Mouse (Mus musculus): Measurements from ENCODE around the gene Sos2. TPM values are rescaled to one million over a fixed set of nuclear protein-coding genes. Genes with fewer than 3 reads are reported as not detected.
"Not testable (repeated sequence)": the region's sequence is repeated elsewhere in the genome, so short reads cannot be mapped to it uniquely, and the experiment has no call there.

Sos2 gene
- polyA plus RNA-seq, 1 experiment = 25.1 TPM

DNA sequence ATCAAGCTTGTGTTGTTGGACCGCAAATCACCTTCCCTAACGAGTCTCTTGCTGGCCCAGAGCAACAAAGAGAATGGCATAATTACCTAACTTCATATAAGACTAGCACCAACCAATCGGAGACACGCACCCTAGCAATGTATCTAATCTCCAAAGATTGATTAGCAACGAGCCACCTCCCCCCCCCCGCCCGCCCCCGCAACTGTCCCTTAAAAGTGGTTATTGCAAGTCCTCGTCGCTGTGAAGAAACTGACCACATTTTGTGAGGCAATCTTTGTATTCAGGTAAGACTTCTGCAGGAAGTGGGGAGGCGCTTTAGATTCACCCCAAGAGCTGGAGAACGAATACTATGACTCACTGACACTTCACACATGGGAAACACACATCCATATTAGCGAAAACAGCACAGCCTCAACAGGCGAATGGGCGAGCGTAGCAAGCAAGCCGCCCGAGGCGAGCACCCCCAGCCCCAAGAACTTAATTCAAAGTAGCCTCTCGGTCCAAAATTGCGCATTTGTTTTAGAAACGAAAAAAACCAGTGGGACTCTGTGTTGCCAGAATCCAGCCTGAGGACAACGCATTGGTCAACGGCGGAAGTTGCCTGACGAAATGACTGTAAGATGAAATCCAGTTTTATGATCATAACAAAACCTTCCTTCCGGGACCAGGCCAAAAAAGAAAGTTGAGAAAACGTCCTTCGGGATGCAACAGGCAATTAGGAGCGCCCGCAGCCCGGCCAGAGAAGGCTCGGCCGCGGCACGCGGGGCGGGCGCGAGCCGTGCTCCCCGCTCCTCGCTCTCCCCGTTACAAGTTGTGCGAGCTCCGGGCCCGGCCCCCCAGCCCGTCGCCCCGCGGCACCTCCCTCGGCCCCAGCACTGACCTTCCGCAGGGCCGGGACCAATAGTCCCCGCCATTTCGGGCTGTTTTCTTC lies 752 bp downstream of the Sos2 start:
- H3K4me1 ChIP-seq (ENCODE audit: control insufficient read depth, insufficient read depth, low read length) = peaks cover 12% of the 10 kb centered on the region
- DNase-seq = peak; percentile 65
- 1% methylated on average over 52 of the region's 56 CpGs for WGBS
- no peak for TF ChIP-seq CTCF (IDR thresholded peaks at IDR 0.05; ENCODE audit: insufficient read depth, low read length)
- no peak for TF ChIP-seq POLR2A (IDR thresholded peaks at IDR 0.05; ENCODE audit: borderline replicate concordance, extremely low read depth, low read depth, low read length)
- H3K4me3 ChIP-seq (replicated peaks; ENCODE audit: extremely low read depth, low read depth, low read length) = peak overlapping the region; percentile 80

GRCm38 (mm10) chr12:69676157-69676556 lies 5.5 kb downstream of the Sos2 start:
- H3K4me1 ChIP-seq (ENCODE audit: control insufficient read depth, insufficient read depth, low read length) = peaks cover 16% of the 10 kb centered on the region
- no peak for DNase-seq
- H3K4me3 ChIP-seq (replicated peaks; ENCODE audit: extremely low read depth, low read depth, low read length) = no peak overlapping the region
- TF ChIP-seq POLR2A (IDR thresholded peaks at IDR 0.05; ENCODE audit: borderline replicate concordance, extremely low read depth, low read depth, low read length) (no peak), CTCF (IDR thresholded peaks at IDR 0.05; ENCODE audit: insufficient read depth, low read length) (no peak)
- WGBS = 81% methylated on average over 4 of the region's 4 CpGs

DNA sequence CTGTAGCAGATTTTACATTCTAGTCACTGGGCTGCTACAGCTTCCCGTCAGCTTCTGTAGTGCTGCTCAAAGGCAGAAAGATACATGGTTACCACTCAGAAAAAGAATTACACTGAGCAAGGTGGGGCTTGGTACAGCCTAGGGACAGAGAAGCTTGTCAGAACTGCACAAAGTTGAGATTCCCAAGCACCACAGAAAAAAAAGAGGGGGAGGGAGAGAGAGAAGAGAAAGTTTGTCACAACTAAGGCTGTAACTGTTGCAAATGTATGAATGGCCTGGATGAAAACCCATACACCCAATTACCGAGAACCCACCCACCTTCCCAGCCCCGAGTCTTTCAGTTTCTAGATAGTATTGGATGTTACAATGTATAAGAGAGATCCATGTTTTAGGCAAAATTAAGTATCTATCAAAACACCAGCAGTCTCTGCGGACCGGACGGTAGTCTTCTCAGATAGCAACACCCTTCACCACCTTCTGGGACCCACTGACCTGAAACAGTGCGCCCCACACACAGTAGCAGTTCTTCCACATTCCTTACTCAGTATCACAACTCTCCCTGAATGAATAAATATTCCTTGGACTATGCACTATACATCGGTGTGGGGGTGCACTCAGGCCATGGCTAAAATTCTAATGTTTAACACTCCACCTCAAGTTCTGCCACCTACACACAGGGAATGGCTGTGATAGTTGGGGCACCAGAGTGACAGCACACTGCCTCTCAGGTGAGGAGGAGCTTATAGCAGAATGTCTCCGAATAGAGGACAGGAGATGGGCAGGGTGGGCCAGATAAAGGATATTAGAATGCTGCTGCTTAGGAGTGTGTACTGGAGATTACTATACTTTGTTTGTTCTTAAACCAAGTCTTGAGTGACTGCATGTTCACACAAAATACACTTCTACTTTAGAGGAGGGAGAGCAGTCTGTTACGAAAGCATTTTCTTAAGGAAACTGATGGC lies 6.8 kb downstream of the Sos2 start:
- WGBS = 75% methylated on average over 10 of the region's 10 CpGs
- no peak for DNase-seq
- TF ChIP-seq POLR2A (IDR thresholded peaks at IDR 0.05; ENCODE audit: borderline replicate concordance, extremely low read depth, low read depth, low read length) = no peak
- no peak for TF ChIP-seq CTCF (IDR thresholded peaks at IDR 0.05; ENCODE audit: insufficient read depth, low read length)
- H3K4me3 ChIP-seq (replicated peaks; ENCODE audit: extremely low read depth, low read depth, low read length) = no peak overlapping the region
- H3K4me1 ChIP-seq (ENCODE audit: control insufficient read depth, insufficient read depth, low read length) = peaks cover 11% of the 10 kb centered on the region

DNA sequence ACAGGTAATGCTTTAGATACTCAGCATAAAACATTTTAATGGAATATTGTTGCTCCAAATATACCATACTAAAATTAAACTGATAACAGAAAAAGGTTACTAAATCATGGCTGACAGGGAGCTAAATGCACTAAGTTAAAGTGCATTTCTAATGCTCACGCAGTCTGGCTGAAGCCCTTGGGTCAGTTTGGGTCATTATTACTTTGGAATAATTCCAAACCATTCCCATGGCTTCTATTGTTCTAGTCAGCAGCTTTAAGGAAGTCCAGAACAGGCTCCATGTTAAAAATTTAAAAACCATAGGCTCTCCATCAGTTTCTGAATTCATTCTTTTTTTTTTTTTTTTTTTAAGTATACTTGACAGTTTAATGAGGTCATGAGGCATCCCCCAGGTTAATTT lies 7.5 kb downstream of the Sos2 start:
- Histone ChIP-seq H3K4me3 (replicated peaks; ENCODE audit: extremely low read depth, low read depth, low read length) (no peak overlapping the region), H3K4me1 (ENCODE audit: control insufficient read depth, insufficient read depth, low read length) (peaks cover 11% of the 10 kb centered on the region)
- DNase-seq = no peak
- WGBS = 16% methylated on average over 1 of the region's 1 CpGs
- TF ChIP-seq CTCF (IDR thresholded peaks at IDR 0.05; ENCODE audit: insufficient read depth, low read length) = no peak
- TF ChIP-seq POLR2A (IDR thresholded peaks at IDR 0.05; ENCODE audit: borderline replicate concordance, extremely low read depth, low read depth, low read length) = no peak

GRCm38 (mm10) chr12:69666721-69667120 lies 14.9 kb downstream of the Sos2 start:
- WGBS = 60% methylated on average over 5 of the region's 5 CpGs
- no peak for DNase-seq
- Histone ChIP-seq H3K4me3 (replicated peaks; ENCODE audit: extremely low read depth, low read depth, low read length) (no peak overlapping the region), H3K4me1 (ENCODE audit: control insufficient read depth, insufficient read depth, low read length) (peaks cover 3% of the 10 kb centered on the region; the same call in 1 of the 2 replicates)
- TF ChIP-seq CTCF (IDR thresholded peaks at IDR 0.05; ENCODE audit: insufficient read depth, low read length) (no peak), POLR2A (IDR thresholded peaks at IDR 0.05; ENCODE audit: borderline replicate concordance, extremely low read depth, low read depth, low read length) (no peak)

DNA sequence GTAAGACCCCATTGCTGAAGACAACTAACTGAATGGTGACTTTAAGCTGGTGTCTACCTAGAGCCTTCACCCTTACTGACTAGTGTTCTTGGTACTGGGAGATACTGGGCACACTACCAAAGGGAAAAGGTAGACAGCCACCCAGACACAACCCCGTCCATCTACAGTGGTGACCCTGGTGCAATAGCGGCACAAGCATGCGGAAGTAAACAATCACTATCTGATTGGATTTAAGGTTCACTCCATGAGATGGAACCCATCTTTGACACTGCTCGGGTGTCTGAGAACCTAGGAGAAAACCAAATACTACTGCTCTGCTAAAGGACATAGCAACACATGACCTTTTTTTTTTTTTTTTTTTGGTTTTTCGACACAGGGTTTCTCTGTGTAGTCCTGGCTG lies 20.0 kb downstream of the Sos2 start:
- DNase-seq = no peak

DNA sequence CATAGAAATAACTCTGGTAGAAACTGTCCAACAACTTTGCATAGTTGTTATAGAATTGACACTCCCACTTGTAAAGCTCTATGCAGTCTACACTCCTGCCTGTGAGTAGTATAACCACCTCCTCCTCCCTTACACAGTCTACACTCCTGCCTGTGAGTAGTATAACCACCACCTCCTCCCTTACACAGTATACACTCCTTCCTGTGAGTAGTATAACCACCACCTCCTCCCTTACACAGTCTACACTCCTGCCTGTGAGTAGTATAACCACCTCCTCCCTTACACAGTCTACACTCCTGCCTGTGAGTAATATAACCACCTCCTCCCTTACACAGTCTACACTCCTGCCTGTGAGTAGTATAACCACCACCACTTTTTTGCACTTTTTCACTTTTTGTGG lies 27.7 kb downstream of the Sos2 start:
- DNase-seq = not testable (repeated sequence)

More for the DNA sequence above, 20.0 kb downstream of the Sos2 start:
- WGBS = 83% methylated on average over 5 of the region's 5 CpGs
- no peak overlapping the region for H3K4me3 ChIP-seq (replicated peaks; ENCODE audit: extremely low read depth, low read depth, low read length)
- no peak for TF ChIP-seq CTCF (IDR thresholded peaks at IDR 0.05; ENCODE audit: insufficient read depth, low read length)
- no peak for TF ChIP-seq POLR2A (IDR thresholded peaks at IDR 0.05; ENCODE audit: borderline replicate concordance, extremely low read depth, low read depth, low read length)
- peaks cover 1% of the 10 kb centered on the region; the same call in 1 of the 2 replicates for H3K4me1 ChIP-seq (ENCODE audit: control insufficient read depth, insufficient read depth, low read length)

DNA sequence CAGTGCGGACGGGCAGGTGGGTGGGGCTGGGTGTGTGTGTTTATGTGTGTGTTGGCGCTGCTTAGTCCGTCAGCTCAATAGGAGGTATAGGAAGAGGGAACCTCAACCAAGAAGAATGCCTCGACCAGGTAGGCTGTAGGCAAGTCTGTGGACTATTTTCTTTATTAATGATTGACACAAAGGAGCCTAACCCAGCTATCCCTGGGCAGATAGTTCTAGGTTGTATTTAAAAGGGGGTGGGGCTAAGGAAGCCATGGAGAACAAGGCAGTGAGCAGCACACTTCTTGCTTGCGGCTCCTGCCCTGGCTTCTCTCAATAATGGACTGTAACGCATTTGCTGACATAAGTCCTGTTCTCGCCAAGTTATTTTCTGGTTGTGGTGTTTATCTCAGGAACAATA lies 32.1 kb downstream of the Sos2 start:
- TF ChIP-seq POLR2A (IDR thresholded peaks at IDR 0.05; ENCODE audit: borderline replicate concordance, extremely low read depth, low read depth, low read length) (no peak), CTCF (IDR thresholded peaks at IDR 0.05; ENCODE audit: insufficient read depth, low read length) (no peak)
- H3K4me1 ChIP-seq (ENCODE audit: control insufficient read depth, insufficient read depth, low read length) = peaks cover 13% of the 10 kb centered on the region
- 57% methylated on average over 8 of the region's 8 CpGs for WGBS
- H3K4me3 ChIP-seq (replicated peaks; ENCODE audit: extremely low read depth, low read depth, low read length) = no peak overlapping the region
- no peak for DNase-seq

More for the DNA sequence above, 27.7 kb downstream of the Sos2 start:
- not testable (repeated sequence) for H3K4me3 ChIP-seq (replicated peaks; ENCODE audit: extremely low read depth, low read depth, low read length); H3K4me1 ChIP-seq (ENCODE audit: control insufficient read depth, insufficient read depth, low read length)

- DNase-seq = no peak
- 61% methylated on average over 8 of the region's 8 CpGs for WGBS
- TF ChIP-seq CTCF (IDR thresholded peaks at IDR 0.05; ENCODE audit: insufficient read depth, low read length) (no peak), POLR2A (IDR thresholded peaks at IDR 0.05; ENCODE audit: borderline replicate concordance, extremely low read depth, low read depth, low read length) (no peak)
- peaks cover 13% of the 10 kb centered on the region for H3K4me1 ChIP-seq (ENCODE audit: control insufficient read depth, insufficient read depth, low read length)
- no peak overlapping the region for H3K4me3 ChIP-seq (replicated peaks; ENCODE audit: extremely low read depth, low read depth, low read length)
Measured at GRCm38 (mm10) chr12:69645821-69646616, 35.6 kb downstream of the Sos2 start.
